Mouse (Mus musculus) neural tube, embryonic 14.5 days (tissue): ENCODE measurements at regions not wholly inside any gene's neighbourhood (a gene's known extent, or its start where the extent isn't known, plus 50 kb on each side); places are given as distances from the start of the nearest gene placed in this dataset.
A peak's percentile ranks its signal among the peaks of the same experiment; 100 is the strongest.

ENCODE experiments used
- ATAC-seq: fragments of 200-750 bp; cut with Nextera tagmentation; 2 replicates; pipeline ENCODE4 v1.8.0; 2017; ENCODE audit warnings: low read depth, mild to moderate bottlenecking, moderate TSS enrichment, moderate library complexity
- H3K27ac ChIP-seq: fragments of 300-500 bp; sonication (generic); 2 replicates; pipeline ENCODE4 v1.5.1; 2014; ENCODE audit warnings: low read depth, mild to moderate bottlenecking, control low read depth, low read length, moderate library complexity, mixed read lengths
- H3K27me3 ChIP-seq: fragments of 300-500 bp; sonication (generic); 2 replicates; pipeline ENCODE4 v1.6.1; 2014; ENCODE audit warnings: low read length; ENCODE audit not compliant: control insufficient read depth, insufficient read depth
- H3K36me3 ChIP-seq: fragments of 300-500 bp; sonication (generic); 2 replicates; pipeline ENCODE4 v1.6.1; 2014; ENCODE audit warnings: low read length, mixed read lengths; ENCODE audit not compliant: control insufficient read depth, insufficient read depth
- H3K4me1 ChIP-seq: fragments of 300-500 bp; sonication (generic); 2 replicates; pipeline ENCODE4 v1.6.1; 2014; ENCODE audit warnings: low read length; ENCODE audit not compliant: control insufficient read depth, insufficient read depth
- H3K4me2 ChIP-seq: fragments of 300-500 bp; sonication (generic); 2 replicates; pipeline ENCODE4 v1.6.1; 2014; ENCODE audit warnings: mild to moderate bottlenecking, low read depth, low read length, control low read depth
- H3K4me3 ChIP-seq: fragments of 300-500 bp; sonication (generic); 2 replicates; pipeline ENCODE4 v1.5.1; 2014; ENCODE audit warnings: low read depth, low read length, control low read depth, mixed read lengths
- H3K9ac ChIP-seq: fragments of 300-500 bp; sonication (generic); replicated peaks from 2 replicates; pipeline ENCODE4 v1.6.1; 2014; ENCODE audit warnings: low read depth, mild to moderate bottlenecking, control low read depth, low read length, mixed read lengths
- H3K9me3 ChIP-seq: fragments of 300-500 bp; sonication (generic); 2 replicates; pipeline ENCODE4 v1.6.1; 2016; ENCODE audit warnings: low read length; ENCODE audit not compliant: control insufficient read depth
- WGBS: fragments of 180-500 bp; shearing (Covaris S2); extraction: QIAGEN DNeasy Blood & Tissue Kit; methylation state at CpG from one replicate; pipeline ENCODE4 v1.1.7; 2014; 5-methylcytosine and 5-hydroxymethylcytosine counted together

GRCm38 (mm10) chr7:72541521-72542478 lies 235.4 kb upstream of the Mctp2 start:
- peak overlapping the region; percentile 29; the same call in 1 of the 2 replicates for H3K4me2 ChIP-seq
- WGBS, result 8% methylated on average over 14 of the region's 14 CpGs
- peaks cover 11% of the 10 kb centered on the region; the same call in 1 of the 2 replicates for H3K4me1 ChIP-seq
- no peaks in the 10 kb centered on the region for H3K36me3 ChIP-seq
- no peaks in the 10 kb centered on the region for H3K9me3 ChIP-seq
- no peak; the same call in 1 of the 2 replicates for ATAC-seq
- H3K27me3 ChIP-seq, result no peaks in the 10 kb centered on the region
- H3K4me3 ChIP-seq, result no peak overlapping the region
- no peak overlapping the region for H3K9ac ChIP-seq
- H3K27ac ChIP-seq, result peak overlapping the region; percentile 22; the same call in 1 of the 2 replicates

- H3K27me3 ChIP-seq, result no peaks in the 10 kb centered on the region
- no peak overlapping the region for H3K27ac ChIP-seq
- H3K36me3 ChIP-seq, result no peaks in the 10 kb centered on the region
- H3K4me1 ChIP-seq, result peaks cover 11% of the 10 kb centered on the region; the same call in 1 of the 2 replicates
- H3K4me3 ChIP-seq, result no peak overlapping the region
- no peak overlapping the region for H3K4me2 ChIP-seq
- no peak for ATAC-seq
- no peak overlapping the region for H3K9ac ChIP-seq
- H3K9me3 ChIP-seq, result no peaks in the 10 kb centered on the region
- 45% methylated on average over 4 of the region's 4 CpGs for WGBS
Observed at GRCm38 (mm10) chr7:72543501-72543900, 237.1 kb upstream of the Mctp2 start.

GRCm38 (mm10) chr7:72543946-72544345 lies 237.5 kb upstream of the Mctp2 start:
- whole genome bisulfite sequencing, result 35% methylated on average over 4 of the region's 4 CpGs
- Histone ChIP-seq H3K27me3 (no peaks in the 10 kb centered on the region), H3K9ac (no peak overlapping the region), H3K4me1 (peaks cover 11% of the 10 kb centered on the region; the same call in 1 of the 2 replicates), H3K9me3 (no peaks in the 10 kb centered on the region), H3K36me3 (no peaks in the 10 kb centered on the region), H3K4me3 (no peak overlapping the region), H3K4me2 (no peak overlapping the region), H3K27ac (no peak overlapping the region)
- no peak for ATAC-seq

- Histone ChIP-seq H3K4me3 (no peak overlapping the region), H3K9me3 (no peaks in the 10 kb centered on the region), H3K36me3 (no peaks in the 10 kb centered on the region), H3K9ac (no peak overlapping the region), H3K27ac (no peak overlapping the region), H3K4me2 (no peak overlapping the region), H3K4me1 (no peaks in the 10 kb centered on the region), H3K27me3 (no peaks in the 10 kb centered on the region)
- no peak for ATAC-seq
Observed at GRCm38 (mm10) chr7:72567378-72567777, 261.0 kb upstream of the Mctp2 start.

GRCm38 (mm10) chr7:72569177-72569576 lies 262.8 kb upstream of the Mctp2 start:
- H3K27me3 ChIP-seq, result no peaks in the 10 kb centered on the region
- H3K4me2 ChIP-seq, result no peak overlapping the region
- H3K4me3 ChIP-seq, result no peak overlapping the region
- no peaks in the 10 kb centered on the region for H3K36me3 ChIP-seq
- no peak overlapping the region for H3K9ac ChIP-seq
- H3K4me1 ChIP-seq, result no peaks in the 10 kb centered on the region
- H3K9me3 ChIP-seq, result no peaks in the 10 kb centered on the region
- ATAC-seq, result no peak
- no peak overlapping the region for H3K27ac ChIP-seq

GRCm38 (mm10) chr7:72574316-72574715 lies 267.9 kb upstream of the Mctp2 start:
- ATAC-seq, result no peak
- H3K4me2 ChIP-seq, result no peak overlapping the region
- H3K36me3 ChIP-seq, result no peaks in the 10 kb centered on the region
- H3K4me1 ChIP-seq, result no peaks in the 10 kb centered on the region
- H3K27ac ChIP-seq, result no peak overlapping the region
- 74% methylated on average over 1 of the region's 1 CpGs for WGBS
- no peak overlapping the region for H3K9ac ChIP-seq
- H3K9me3 ChIP-seq, result no peaks in the 10 kb centered on the region
- no peak overlapping the region for H3K4me3 ChIP-seq
- H3K27me3 ChIP-seq, result no peaks in the 10 kb centered on the region

GRCm38 (mm10) chr7:72584427-72584826 lies 278.0 kb upstream of the Mctp2 start:
- no peak overlapping the region for H3K4me3 ChIP-seq
- no peak overlapping the region for H3K4me2 ChIP-seq
- no peaks in the 10 kb centered on the region for H3K36me3 ChIP-seq
- no peak overlapping the region for H3K27ac ChIP-seq
- no peak overlapping the region for H3K9ac ChIP-seq
- no peak for ATAC-seq
- WGBS, result 89% methylated on average over 3 of the region's 3 CpGs
- H3K4me1 ChIP-seq, result no peaks in the 10 kb centered on the region
- no peaks in the 10 kb centered on the region for H3K9me3 ChIP-seq
- H3K27me3 ChIP-seq, result no peaks in the 10 kb centered on the region

- Histone ChIP-seq H3K4me2 (no peak overlapping the region), H3K9me3 (no peaks in the 10 kb centered on the region), H3K27ac (no peak overlapping the region), H3K4me3 (no peak overlapping the region), H3K4me1 (no peaks in the 10 kb centered on the region), H3K27me3 (no peaks in the 10 kb centered on the region), H3K36me3 (no peaks in the 10 kb centered on the region), H3K9ac (no peak overlapping the region)
- no peak for ATAC-seq
- 72% methylated on average over 3 of the region's 3 CpGs for WGBS
Observed at GRCm38 (mm10) chr7:72589241-72589668, 282.8 kb upstream of the Mctp2 start.

- Histone ChIP-seq H3K27me3 (no peaks in the 10 kb centered on the region), H3K9me3 (no peaks in the 10 kb centered on the region), H3K27ac (no peak overlapping the region), H3K36me3 (no peaks in the 10 kb centered on the region), H3K4me3 (no peak overlapping the region), H3K4me1 (no peaks in the 10 kb centered on the region), H3K9ac (no peak overlapping the region), H3K4me2 (no peak overlapping the region)
- ATAC-seq, result no peak
- WGBS, result 79% methylated on average over 4 of the region's 4 CpGs
Observed at GRCm38 (mm10) chr7:72590351-72591115, 284.1 kb upstream of the Mctp2 start.
